ENCODE assay signal across 13 mouse cellular contexts in the genomic region with DNA sequence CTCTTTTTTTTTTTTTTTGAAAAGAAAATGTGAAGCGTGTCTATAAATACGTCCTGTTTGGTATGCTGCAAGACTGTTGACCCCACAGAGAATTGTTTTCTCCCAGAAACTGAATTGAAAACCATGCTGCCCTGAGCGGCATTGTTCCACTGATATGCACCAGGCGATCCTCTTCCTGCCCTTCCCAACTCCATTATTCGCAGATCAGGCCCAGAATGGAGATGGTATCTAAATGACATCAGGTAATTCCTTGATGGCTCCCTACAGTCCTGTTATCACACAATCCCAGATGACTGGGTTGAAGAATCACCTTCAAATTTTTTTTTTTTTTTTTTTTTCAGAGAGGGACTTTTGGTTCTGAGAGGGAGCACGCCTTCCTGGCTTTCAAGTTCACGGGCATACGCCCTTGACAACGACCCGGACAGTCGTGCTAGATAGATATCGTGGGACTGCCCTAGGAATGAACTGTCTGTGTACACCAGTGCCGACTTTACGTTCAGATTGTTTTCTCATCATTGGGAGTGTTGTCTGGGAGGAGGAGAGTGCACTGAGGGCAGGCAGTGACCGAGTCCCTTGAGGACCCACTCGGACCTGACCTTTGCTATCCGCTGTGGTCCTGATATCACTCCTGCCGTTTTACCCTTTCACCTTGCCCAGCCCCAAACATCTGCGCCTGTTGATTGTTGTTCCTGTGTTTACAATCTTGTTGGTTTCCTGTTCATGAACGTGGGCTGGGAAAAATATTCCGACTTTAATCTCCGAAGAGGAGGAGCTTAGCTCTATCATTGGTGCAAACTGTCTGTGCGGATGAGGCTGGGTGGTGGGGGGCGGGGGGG. TPM values are rescaled to one million over a fixed set of nuclear protein-coding genes. Genes with fewer than 3 reads are reported as not detected.
DNase-seq lines count a peak whose midpoint lies in the region; ATAC-seq and TF ChIP-seq lines count a peak whose summit lies in the region.
"Had no signal": no experiment of that assay in that cellular context is flagged by ENCODE, and none has a peak within 500 bp of the region (broad histone marks: within the 10 kb centered on the region; RNA-seq: fewer than 3 reads in every experiment).

No protein-coding gene starts in this region.

- no peak overlapping the region for H3K27ac ChIP-seq in midbrain, embryonic 13.5 days
- H3K27ac ChIP-seq in midbrain, postnatal 0 days (ENCODE audit: low read depth, low read length): no peak overlapping the region
- H3K27ac ChIP-seq in heart, embryonic 15.5 days: no peak overlapping the region
- no peak overlapping the region for H3K27ac ChIP-seq in stomach, postnatal 0 days (replicated peaks)
- H3K27ac ChIP-seq: liver, embryonic 13.5 days; midbrain, embryonic 12.5 days; neural tube, embryonic 15.5 days had no signal

- intact Hi-C loops in heart, postnatal 14 days (cut with DNase I): no loop called here

- no peaks in the 10 kb centered on the region for H3K9me3 ChIP-seq in midbrain, embryonic 13.5 days
- no peaks in the 10 kb centered on the region for H3K9me3 ChIP-seq in midbrain, postnatal 0 days (ENCODE audit: low read length)
- H3K9me3 ChIP-seq in heart, embryonic 15.5 days (replicated peaks): no peaks in the 10 kb centered on the region
- no peaks in the 10 kb centered on the region for H3K9me3 ChIP-seq in stomach, postnatal 0 days (ENCODE audit: control insufficient read depth, low read length)
- H3K9me3 ChIP-seq: liver, embryonic 13.5 days; midbrain, embryonic 12.5 days; neural tube, embryonic 15.5 days had no signal

- TF ChIP-seq EP300 in stomach, postnatal 0 days (optimal IDR thresholded peaks at IDR 0.05): no peak

- no peak for TF ChIP-seq CTCF in midbrain, postnatal 0 days (IDR thresholded peaks at IDR 0.05)
- no peak for TF ChIP-seq CTCF in stomach, postnatal 0 days (IDR thresholded peaks at IDR 0.05; ENCODE audit: low read depth)

- H3K4me2 ChIP-seq in midbrain, embryonic 13.5 days (replicated peaks): 0 out of 2 replicates have a peak overlapping the region, but pooled peaks have one; percentile 12
- no peak overlapping the region for H3K4me2 ChIP-seq in midbrain, postnatal 0 days (ENCODE audit: low read depth, low read length, poor library complexity, severe bottlenecking)
- peak overlapping the region; percentile 43 for H3K4me2 ChIP-seq in heart, embryonic 15.5 days
- H3K4me2 ChIP-seq in stomach, postnatal 0 days (replicated peaks; ENCODE audit: low read depth): 0 out of 2 replicates have a peak overlapping the region, but pooled peaks have one; percentile 14
- H3K4me2 ChIP-seq: liver, embryonic 13.5 days; midbrain, embryonic 12.5 days; neural tube, embryonic 15.5 days had no signal

- H3K4me3 ChIP-seq in midbrain, embryonic 13.5 days (replicated peaks): no peak overlapping the region
- no peak overlapping the region for H3K4me3 ChIP-seq in midbrain, postnatal 0 days (ENCODE audit: low read depth, low read length)
- peak overlapping the region; percentile 18; the same call in 1 of the 2 replicates for H3K4me3 ChIP-seq in heart, embryonic 15.5 days
- H3K4me3 ChIP-seq in stomach, postnatal 0 days (ENCODE audit: low read depth, low read length): no peak overlapping the region
- H3K4me3 ChIP-seq: liver, embryonic 13.5 days; midbrain, embryonic 12.5 days; neural tube, embryonic 15.5 days had no signal

- peaks cover 18% of the 10 kb centered on the region for H3K27me3 ChIP-seq in midbrain, embryonic 13.5 days
- H3K27me3 ChIP-seq in midbrain, postnatal 0 days (ENCODE audit: insufficient read depth, low read length): no peaks in the 10 kb centered on the region; the same call in none of the 2 replicates
- peaks cover 9% of the 10 kb centered on the region for H3K27me3 ChIP-seq in heart, embryonic 15.5 days
- H3K27me3 ChIP-seq in stomach, postnatal 0 days (ENCODE audit: control insufficient read depth, insufficient read depth, low read length): no peaks in the 10 kb centered on the region

- peak; percentile 99 for DNase-seq in heart, adult 11 months
- no peak for DNase-seq in heart, postnatal 14 days
- DNase-seq in midbrain, postnatal 0 days (ENCODE audit: low spot score): no peak
- no peak for DNase-seq in stomach, postnatal 0 days (ENCODE audit: low spot score)
- DNase-seq in left cerebral cortex, adult 8-10 months (ENCODE audit: low spot score in 2 of 2): no peak
- no peak for DNase-seq in right cerebral cortex, postnatal 25 days
- DNase-seq: B cell, adult 2 months; cerebellum, postnatal 36 days; liver, embryonic 13.5 days had no signal

- no peak for ATAC-seq in midbrain, embryonic 13.5 days
- no peak for ATAC-seq in midbrain, postnatal 0 days (ENCODE audit: low FRiP score)
- no peak for ATAC-seq in heart, embryonic 15.5 days (replicated peaks; ENCODE audit: insufficient number of reproducible peaks, insufficient read depth, low FRiP score, low read depth)
- no peak for ATAC-seq in stomach, postnatal 0 days (ENCODE audit: low FRiP score, low TSS enrichment)

- no peaks in the 10 kb centered on the region; the same call in 1 of the 2 replicates for H3K4me1 ChIP-seq in midbrain, embryonic 13.5 days (replicated peaks)
- no peaks in the 10 kb centered on the region for H3K4me1 ChIP-seq in midbrain, postnatal 0 days (ENCODE audit: insufficient read depth, low read length)
- peaks cover 6% of the 10 kb centered on the region for H3K4me1 ChIP-seq in heart, embryonic 15.5 days (replicated peaks)
- no peaks in the 10 kb centered on the region for H3K4me1 ChIP-seq in stomach, postnatal 0 days (replicated peaks; ENCODE audit: control insufficient read depth, insufficient read depth)
- H3K4me1 ChIP-seq: midbrain, embryonic 12.5 days; neural tube, embryonic 15.5 days had no signal

- 62% methylated on average over 24 of the region's 24 CpGs for WGBS in midbrain, embryonic 13.5 days
- 60% methylated on average over 24 of the region's 24 CpGs for WGBS in midbrain, postnatal 0 days
- 41% methylated on average over 24 of the region's 24 CpGs for WGBS in heart, embryonic 15.5 days
- 58% methylated on average over 24 of the region's 24 CpGs for WGBS in stomach, postnatal 0 days

- H3K9ac ChIP-seq in midbrain, embryonic 13.5 days (replicated peaks): no peak overlapping the region
- H3K9ac ChIP-seq in midbrain, postnatal 0 days (replicated peaks; ENCODE audit: low read length, poor library complexity, severe bottlenecking): no peak overlapping the region
- H3K9ac ChIP-seq in heart, embryonic 15.5 days: no peak overlapping the region
- H3K9ac ChIP-seq in stomach, postnatal 0 days (ENCODE audit: low read length): no peak overlapping the region
- H3K9ac ChIP-seq: liver, embryonic 13.5 days; midbrain, embryonic 12.5 days; neural tube, embryonic 15.5 days had no signal

- no peaks in the 10 kb centered on the region for H3K36me3 ChIP-seq in midbrain, embryonic 13.5 days
- H3K36me3 ChIP-seq in midbrain, postnatal 0 days (ENCODE audit: insufficient read depth, low read length): no peaks in the 10 kb centered on the region
- no peaks in the 10 kb centered on the region for H3K36me3 ChIP-seq in heart, embryonic 15.5 days
- H3K36me3 ChIP-seq in stomach, postnatal 0 days (ENCODE audit: control insufficient read depth, insufficient read depth, low read length): no peaks in the 10 kb centered on the region
- H3K36me3 ChIP-seq: liver, embryonic 13.5 days; midbrain, embryonic 12.5 days; neural tube, embryonic 15.5 days had no signal

RNA-seq across cellular contexts. Expression of a gene that starts 8.7 kb away (rescaled TPM):
- 10 to 100 TPM; 15.8 to 21.5 TPM for total RNA-seq in heart, postnatal 14 days (2021)
- 1.3 and 2.4 TPM in 2 replicates for polyA plus RNA-seq in midbrain, embryonic 13.5 days (2015; fragmentation: Nextera tagmentation; extraction: Ambion mirVana)
- total RNA-seq in midbrain, postnatal 0 days (2014; rRNA removed): 14.5 and 25.9 TPM in 2 replicates
- polyA plus RNA-seq in midbrain, postnatal 0 days (2015; fragmentation: Nextera tagmentation; extraction: Ambion mirVana): 3.6 and 4.0 TPM in 2 replicates
- 2.7 and 3.8 TPM in 2 replicates for polyA plus RNA-seq in heart, embryonic 15.5 days (2015; fragmentation: Nextera tagmentation; extraction: Ambion mirVana)
- 1.6 and 1.7 TPM in 2 replicates for polyA plus RNA-seq in stomach, postnatal 0 days (2015; fragmentation: Nextera tagmentation; extraction: Ambion mirVana)
- 10 to 100 TPM; 11.9 to 13.2 (median 12.5) TPM for total RNA-seq in left cerebral cortex, adult 8-10 months (2022)
